In the genomic region with DNA sequence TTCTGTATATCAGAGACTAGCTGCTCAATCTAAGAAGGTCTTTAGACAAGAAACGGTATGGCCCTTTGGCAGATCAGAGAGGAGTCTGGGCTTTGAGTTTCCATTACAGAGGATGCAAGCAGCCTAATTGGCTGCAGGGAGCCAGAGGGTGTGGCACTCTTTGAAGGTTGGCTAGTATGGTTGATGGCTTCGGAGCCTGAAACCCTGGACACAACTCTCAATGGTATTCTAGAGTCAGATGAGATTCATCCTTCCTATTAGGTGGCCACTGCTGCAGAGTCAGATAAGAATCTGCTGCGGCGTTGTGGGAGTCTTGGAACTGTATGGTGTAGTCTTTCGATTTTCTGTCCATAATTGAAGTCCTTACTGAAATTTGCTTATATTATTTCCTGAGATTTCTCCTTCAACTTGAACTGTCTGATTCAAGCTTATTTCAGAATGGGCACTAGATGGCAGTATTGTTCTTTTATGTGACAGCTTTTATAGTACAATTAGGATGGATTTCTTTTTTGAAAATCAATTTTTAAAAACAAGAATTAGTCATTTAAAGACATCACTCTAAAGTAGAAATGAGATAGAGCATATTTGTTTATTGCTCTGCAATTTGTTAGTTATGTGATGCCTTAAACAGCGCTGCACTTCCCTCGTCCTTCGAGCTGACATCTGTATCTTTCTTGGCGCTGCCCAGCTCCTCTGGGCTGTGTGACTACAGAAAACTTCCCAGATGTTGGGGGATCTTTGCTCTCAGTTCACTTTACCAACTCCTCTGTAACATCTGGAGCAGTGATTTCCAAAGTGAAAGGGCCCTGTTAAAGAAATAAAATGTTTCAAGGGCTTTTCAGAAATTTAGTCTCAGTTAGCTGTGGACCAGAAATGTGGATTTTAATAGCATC, we compare ENCODE assay signal across 9 mouse cellular contexts.
A peak's percentile ranks its signal among the peaks of the same experiment; 100 is the strongest.
DNase-seq lines count a peak whose midpoint lies in the region; ATAC-seq lines count a peak whose summit lies in the region.
"Had no signal": no experiment of that assay in that cellular context is flagged by ENCODE, and none has a peak within 500 bp of the region (broad histone marks: within the 10 kb centered on the region; RNA-seq: fewer than 3 reads in every experiment).

No protein-coding gene starts in this region.

- no peak overlapping the region for H3K4me2 ChIP-seq in embryonic facial prominence, embryonic 12.5 days (replicated peaks)
- H3K4me2 ChIP-seq in midbrain, embryonic 15.5 days = no peak overlapping the region

- H3K9ac ChIP-seq in embryonic facial prominence, embryonic 12.5 days = no peak overlapping the region
- no peak overlapping the region for H3K9ac ChIP-seq in midbrain, embryonic 15.5 days

- ATAC-seq in embryonic facial prominence, embryonic 12.5 days (ENCODE audit: insufficient number of reproducible peaks, insufficient read depth, low FRiP score, low TSS enrichment) = no peak
- peak; percentile 55; the same call in 1 of the 2 replicates for ATAC-seq in midbrain, embryonic 15.5 days (replicated peaks)

- no peaks in the 10 kb centered on the region for H3K36me3 ChIP-seq in embryonic facial prominence, embryonic 12.5 days
- H3K36me3 ChIP-seq in midbrain, embryonic 15.5 days (replicated peaks) = no peaks in the 10 kb centered on the region

- intact Hi-C loops in heart, postnatal 14 days (cut with DNase I) = loop anchor here (2.0 to 10.0 kb wide), 6 partner anchors 67 to 1230 kb away; a partner anchor contains a TSS

- H3K27ac ChIP-seq in embryonic facial prominence, embryonic 12.5 days = peak overlapping the region; percentile 50; the same call in 1 of the 2 replicates
- no peak overlapping the region for H3K27ac ChIP-seq in midbrain, embryonic 15.5 days
- H3K27ac ChIP-seq: macrophage had no signal

- WGBS in embryonic facial prominence, embryonic 12.5 days = 41% methylated on average over 9 of the region's 9 CpGs
- 59% methylated on average over 9 of the region's 9 CpGs for WGBS in midbrain, embryonic 15.5 days

- H3K9me3 ChIP-seq in embryonic facial prominence, embryonic 12.5 days = no peaks in the 10 kb centered on the region
- H3K9me3 ChIP-seq in midbrain, embryonic 15.5 days = no peaks in the 10 kb centered on the region

- DNase-seq in layer of hippocampus, adult 9-10 months (ENCODE audit: low spot score) = peak; percentile 47
- DNase-seq in layer of hippocampus, adult 8-10 months (ENCODE audit: low spot score in 2 of 2) = no peak
- DNase-seq in NIH3T3 (ENCODE audit: low read depth) = peak; percentile 78
- DNase-seq in frontal cortex, postnatal 10 days (ENCODE audit: low spot score in 2 of 2) = no peak
- DNase-seq in heart, postnatal 14 days = no peak
- DNase-seq in cerebellum, adult 8-10 months = no peak

- H3K4me3 ChIP-seq in embryonic facial prominence, embryonic 12.5 days = no peak overlapping the region
- H3K4me3 ChIP-seq in midbrain, embryonic 15.5 days = no peak overlapping the region

- H3K4me1 ChIP-seq in embryonic facial prominence, embryonic 12.5 days = peaks cover 6% of the 10 kb centered on the region; the same call in 1 of the 2 replicates
- peaks cover 8% of the 10 kb centered on the region for H3K4me1 ChIP-seq in midbrain, embryonic 15.5 days

- peaks cover under 1% of the 10 kb centered on the region; the same call in 1 of the 2 replicates for H3K27me3 ChIP-seq in embryonic facial prominence, embryonic 12.5 days
- 0 out of 2 replicates have a peak, but pooled peaks cover under 1% of the 10 kb centered on the region for H3K27me3 ChIP-seq in midbrain, embryonic 15.5 days (replicated peaks)

Comparison
In these comparisons a context has a peak if more than half of its experiments do, and no peak if none do; other contexts are left out.
1. DNase-seq: peak in layer of hippocampus, adult 9-10 months (single experiment) and NIH3T3 (single experiment); none in layer of hippocampus, adult 8-10 months (0 of 2), frontal cortex, postnatal 10 days (0 of 2), heart, postnatal 14 days (0 of 2) and cerebellum, adult 8-10 months (single experiment).